In genomic region chr1:86348801-86349200, GRCm38 (mm10) we compare ENCODE assay signal across 20 mouse cellular contexts. TPM values are rescaled to one million over a fixed set of nuclear protein-coding genes. Genes with fewer than 3 reads are reported as not detected.
DNase-seq lines count a peak whose midpoint lies in the region; ATAC-seq and TF ChIP-seq lines count a peak whose summit lies in the region.
"Had no signal": no experiment of that assay in that cellular context is flagged by ENCODE, and none has a peak within 500 bp of the region (broad histone marks: within the 10 kb centered on the region; RNA-seq: fewer than 3 reads in every experiment).

No protein-coding gene starts in this region.

- no peaks in the 10 kb centered on the region for H3K27me3 ChIP-seq in forebrain, embryonic 13.5 days
- H3K27me3 ChIP-seq in forebrain, embryonic 10.5 days (ENCODE audit: poor library complexity, severe bottlenecking), result no peaks in the 10 kb centered on the region
- H3K27me3 ChIP-seq in forebrain, embryonic 14.5 days (replicated peaks; ENCODE audit: control insufficient read depth, insufficient read depth, low read length), result no peaks in the 10 kb centered on the region
- H3K27me3 ChIP-seq: embryonic facial prominence, embryonic 12.5 days; hindbrain, embryonic 15.5 days; limb, embryonic 15.5 days had no signal

- no peak overlapping the region for H3K9ac ChIP-seq in forebrain, embryonic 13.5 days
- H3K9ac ChIP-seq in forebrain, embryonic 14.5 days (ENCODE audit: low read length), result no peak overlapping the region
- H3K9ac ChIP-seq: embryonic facial prominence, embryonic 12.5 days; hindbrain, embryonic 15.5 days; limb, embryonic 15.5 days had no signal

- H3K4me3 ChIP-seq in forebrain, embryonic 13.5 days, result no peak overlapping the region
- no peak overlapping the region for H3K4me3 ChIP-seq in forebrain, embryonic 10.5 days
- no peak overlapping the region for H3K4me3 ChIP-seq in layer of hippocampus, adult 2 months
- no peak overlapping the region for H3K4me3 ChIP-seq in forebrain, embryonic 14.5 days (ENCODE audit: low read depth, low read length)
- H3K4me3 ChIP-seq: embryonic facial prominence, embryonic 12.5 days; heart, embryonic 10.5 days; hindbrain, embryonic 15.5 days; limb, embryonic 15.5 days; midbrain, embryonic 10.5 days had no signal

- no peak for DNase-seq in forebrain, embryonic 10.5 days (ENCODE audit: extremely low spot score, low spot score)
- DNase-seq in layer of hippocampus, adult 2 months (ENCODE audit: low spot score in 2 of 2), result no peak
- DNase-seq in layer of hippocampus, adult 18-20 months (ENCODE audit: low spot score in 2 of 2), result no peak
- peak; percentile 35 for DNase-seq in A20 (ENCODE audit: low read depth, low spot score)
- DNase-seq in R1 (ENCODE audit: low read depth, low spot score), result peak; percentile 86
- no peak for DNase-seq in thymus, adult 18-20 months
- DNase-seq in forebrain, embryonic 14.5 days (ENCODE audit: low spot score), result no peak
- DNase-seq: adrenal gland, adult 2 months; cerebellum, adult 18-20 months; heart, postnatal 14 days; kidney, adult 8-10 months; lung, postnatal 10 days; right cerebral cortex, postnatal 14 days; thymus, postnatal 36 days had no signal

- H3K4me2 ChIP-seq in forebrain, embryonic 13.5 days, result no peak overlapping the region
- H3K4me2 ChIP-seq in forebrain, embryonic 14.5 days (ENCODE audit: low read length), result no peak overlapping the region
- H3K4me2 ChIP-seq: embryonic facial prominence, embryonic 12.5 days; hindbrain, embryonic 15.5 days; limb, embryonic 15.5 days had no signal

- no peaks in the 10 kb centered on the region for H3K9me3 ChIP-seq in forebrain, embryonic 13.5 days (replicated peaks)
- no peaks in the 10 kb centered on the region for H3K9me3 ChIP-seq in forebrain, embryonic 10.5 days
- H3K9me3 ChIP-seq in forebrain, embryonic 14.5 days (replicated peaks; ENCODE audit: control insufficient read depth, low read length), result no peaks in the 10 kb centered on the region
- H3K9me3 ChIP-seq: embryonic facial prominence, embryonic 12.5 days; heart, embryonic 10.5 days; hindbrain, embryonic 15.5 days; limb, embryonic 15.5 days; midbrain, embryonic 10.5 days had no signal

- TF ChIP-seq CTCF in layer of hippocampus, adult 2 months (conservative IDR thresholded peaks at IDR 0.05), result peak; percentile 61

- H3K4me1 ChIP-seq in forebrain, embryonic 13.5 days, result no peaks in the 10 kb centered on the region
- no peaks in the 10 kb centered on the region for H3K4me1 ChIP-seq in forebrain, embryonic 10.5 days
- H3K4me1 ChIP-seq in forebrain, embryonic 14.5 days (ENCODE audit: control insufficient read depth, insufficient read depth, low read length), result no peaks in the 10 kb centered on the region
- H3K4me1 ChIP-seq: embryonic facial prominence, embryonic 12.5 days; heart, embryonic 10.5 days; hindbrain, embryonic 15.5 days; limb, embryonic 15.5 days; midbrain, embryonic 10.5 days had no signal

- 0 out of 2 replicates have a peak, but pooled peaks have one; percentile 27 for ATAC-seq in forebrain, embryonic 13.5 days
- ATAC-seq in forebrain, embryonic 14.5 days, result no peak

- H3K36me3 ChIP-seq in forebrain, embryonic 13.5 days (ENCODE audit: poor library complexity, severe bottlenecking), result peaks cover 75% of the 10 kb centered on the region
- H3K36me3 ChIP-seq in forebrain, embryonic 10.5 days (replicated peaks), result peaks cover 93% of the 10 kb centered on the region
- H3K36me3 ChIP-seq in forebrain, embryonic 14.5 days (ENCODE audit: control insufficient read depth, insufficient read depth, low read length), result peaks cover 72% of the 10 kb centered on the region

- no peak overlapping the region for H3K27ac ChIP-seq in forebrain, embryonic 13.5 days
- no peak overlapping the region for H3K27ac ChIP-seq in forebrain, embryonic 10.5 days
- no peak overlapping the region for H3K27ac ChIP-seq in layer of hippocampus, adult 2 months
- no peak overlapping the region for H3K27ac ChIP-seq in forebrain, embryonic 14.5 days (ENCODE audit: low read depth, low read length)
- H3K27ac ChIP-seq: embryonic facial prominence, embryonic 12.5 days; heart, embryonic 10.5 days; hindbrain, embryonic 15.5 days; limb, embryonic 15.5 days; midbrain, embryonic 10.5 days had no signal

- 65% methylated on average over 4 of the region's 4 CpGs for WGBS in forebrain, embryonic 13.5 days
- 73% methylated on average over 4 of the region's 4 CpGs for WGBS in forebrain, embryonic 10.5 days
- 65% methylated on average over 4 of the region's 4 CpGs for WGBS in forebrain, embryonic 14.5 days

RNA-seq across cellular contexts. Expression of gene Ncl, which starts 10.4 kb away (rescaled TPM):
- 285 and 294 TPM in 2 replicates for polyA plus RNA-seq in forebrain, embryonic 13.5 days (2015; fragmentation: Nextera tagmentation; extraction: Ambion mirVana)
- 644 and 705 TPM in 2 replicates for polyA plus RNA-seq in forebrain, embryonic 10.5 days (2016; fragmentation: Nextera tagmentation; extraction: Ambion mirVana)
- 100 to 1,000 TPM; 140 to 145 TPM for total RNA-seq in layer of hippocampus, adult 2 months (2021)
- 100 to 1,000 TPM; 139 to 140 TPM for total RNA-seq in layer of hippocampus, adult 18-20 months (2021)
- polyA plus RNA-seq in forebrain, embryonic 14.5 days (2014; fragmentation: Nextera tagmentation; extraction: Ambion mirVana), result 122 and 124 TPM in 2 replicates

RNA-seq across cellular contexts. Expression of gene B3gnt7, which starts 46.2 kb away (rescaled TPM):
- polyA plus RNA-seq in forebrain, embryonic 13.5 days (2015; fragmentation: Nextera tagmentation; extraction: Ambion mirVana), result 1.5 and 2.1 TPM in 2 replicates
- polyA plus RNA-seq in forebrain, embryonic 10.5 days (2016; fragmentation: Nextera tagmentation; extraction: Ambion mirVana), result 4.5 and 4.9 TPM in 2 replicates
- 1 to 10 TPM in 1 of 2 experiments, under 1 TPM in 1; 0.98 to 1.2 TPM for total RNA-seq in layer of hippocampus, adult 2 months (2021)
- under 1 TPM; 0.76 to 0.89 TPM for total RNA-seq in layer of hippocampus, adult 18-20 months (2021)
- 3.9 and 4.1 TPM in 2 replicates for polyA plus RNA-seq in forebrain, embryonic 14.5 days (2014; fragmentation: Nextera tagmentation; extraction: Ambion mirVana)

Comparison
In these comparisons a context has a peak if more than half of its experiments do, and no peak if none do; other contexts are left out.
1. DNase-seq: peak in A20 (single experiment) and R1 (single experiment); none in forebrain, embryonic 10.5 days (single experiment), layer of hippocampus, adult 2 months (0 of 2), layer of hippocampus, adult 18-20 months (0 of 2), thymus, adult 18-20 months (0 of 2) and forebrain, embryonic 14.5 days (single experiment).